Mouse (Mus musculus): ENCODE results near the gene Ahsa2. TPM values are rescaled to one million over a fixed set of nuclear protein-coding genes. Genes with fewer than 3 reads are reported as not detected.
"Not testable (repeated sequence)": the region's sequence is repeated elsewhere in the genome, so short reads cannot be mapped to it uniquely, and the experiment has no call there.

Ahsa2 gene
- 32.3 and 81.8 TPM in 2 replicates for polyA plus RNA-seq (2012; ENCODE audit: insufficient read depth, insufficient read length, missing spikeins)

GRCm38 (mm10) chr11:23497718-23498509 lies at the start of gene Ahsa2:
TSS of gene Ahsa2 (minus strand) at chr11:23498030.
- peak within 1 kb of the TSS; percentile 74 for H3K4me3 ChIP-seq (ENCODE audit: insufficient read depth, low read depth, low read length)
- H3K27ac ChIP-seq (replicated peaks; ENCODE audit: low read depth, low read length), result peak within 1 kb of the TSS; percentile 83
- peaks cover 5% of the 10 kb centered on the region for H3K4me1 ChIP-seq (ENCODE audit: control insufficient read depth, insufficient read depth, insufficient read length, low read length)

GRCm38 (mm10) chr11:23537446-23537845 lies 39.6 kb upstream of the Ahsa2 start:
- no peak overlapping the region for H3K27ac ChIP-seq (replicated peaks; ENCODE audit: low read depth, low read length)
- H3K4me3 ChIP-seq (ENCODE audit: insufficient read depth, low read depth, low read length), result no peak overlapping the region
- H3K4me1 ChIP-seq (ENCODE audit: control insufficient read depth, insufficient read depth, insufficient read length, low read length), result no peaks in the 10 kb centered on the region

GRCm38 (mm10) chr11:23520473-23521205 lies 22.8 kb upstream of the Ahsa2 start, which contains the start of gene 1700093K21Rik:
TSS of gene 1700093K21Rik (minus strand) at chr11:23521155.
- Histone ChIP-seq H3K4me3 (ENCODE audit: insufficient read depth, low read depth, low read length) (no peak within 1 kb of the TSS), H3K27ac (replicated peaks; ENCODE audit: low read depth, low read length) (no peak within 1 kb of the TSS), H3K4me1 (ENCODE audit: control insufficient read depth, insufficient read depth, insufficient read length, low read length) (no peaks in the 10 kb centered on the region)

- Histone ChIP-seq H3K27ac (replicated peaks; ENCODE audit: low read depth, low read length) (no peak overlapping the region), H3K4me3 (ENCODE audit: insufficient read depth, low read depth, low read length) (no peak overlapping the region), H3K4me1 (ENCODE audit: control insufficient read depth, insufficient read depth, insufficient read length, low read length) (no peaks in the 10 kb centered on the region)
Observed at GRCm38 (mm10) chr11:23518981-23519380, 21.2 kb upstream of the Ahsa2 start.

- Histone ChIP-seq H3K27ac (replicated peaks; ENCODE audit: low read depth, low read length) (no peak overlapping the region), H3K4me3 (ENCODE audit: insufficient read depth, low read depth, low read length) (no peak overlapping the region), H3K4me1 (ENCODE audit: control insufficient read depth, insufficient read depth, insufficient read length, low read length) (no peaks in the 10 kb centered on the region)
Observed at GRCm38 (mm10) chr11:23515315-23515714, 17.5 kb upstream of the Ahsa2 start.

GRCm38 (mm10) chr11:23514785-23515184 lies 17.0 kb upstream of the Ahsa2 start:
- H3K4me1 ChIP-seq (ENCODE audit: control insufficient read depth, insufficient read depth, insufficient read length, low read length); H3K4me3 ChIP-seq (ENCODE audit: insufficient read depth, low read depth, low read length); H3K27ac ChIP-seq (replicated peaks; ENCODE audit: low read depth, low read length): not testable (repeated sequence)

GRCm38 (mm10) chr11:23504801-23505200 lies 7.0 kb upstream of the Ahsa2 start:
- H3K4me1 ChIP-seq (ENCODE audit: control insufficient read depth, insufficient read depth, insufficient read length, low read length); H3K27ac ChIP-seq (replicated peaks; ENCODE audit: low read depth, low read length); H3K4me3 ChIP-seq (ENCODE audit: insufficient read depth, low read depth, low read length): not testable (repeated sequence)

GRCm38 (mm10) chr11:23498609-23499008 lies 779 bp upstream of the Ahsa2 start:
- Histone ChIP-seq H3K4me3 (ENCODE audit: insufficient read depth, low read depth, low read length) (peak overlapping the region; percentile 52; the same call in 1 of the 2 replicates), H3K4me1 (ENCODE audit: control insufficient read depth, insufficient read depth, insufficient read length, low read length) (peaks cover 5% of the 10 kb centered on the region), H3K27ac (replicated peaks; ENCODE audit: low read depth, low read length) (no peak overlapping the region)

GRCm38 (mm10) chr11:23497335-23497717 lies 504 bp downstream of the Ahsa2 start:
- Histone ChIP-seq H3K27ac (replicated peaks; ENCODE audit: low read depth, low read length) (peak overlapping the region; percentile 83), H3K4me3 (ENCODE audit: insufficient read depth, low read depth, low read length) (peak overlapping the region; percentile 74), H3K4me1 (ENCODE audit: control insufficient read depth, insufficient read depth, insufficient read length, low read length) (peaks cover 5% of the 10 kb centered on the region)

- Histone ChIP-seq H3K27ac (replicated peaks; ENCODE audit: low read depth, low read length) (no peak overlapping the region), H3K4me1 (ENCODE audit: control insufficient read depth, insufficient read depth, insufficient read length, low read length) (peaks cover 5% of the 10 kb centered on the region), H3K4me3 (ENCODE audit: insufficient read depth, low read depth, low read length) (peak overlapping the region; percentile 74)
Observed at GRCm38 (mm10) chr11:23496661-23497060, 1.2 kb downstream of the Ahsa2 start.

GRCm38 (mm10) chr11:23495231-23495630 lies 2.6 kb downstream of the Ahsa2 start:
- no peak overlapping the region for H3K27ac ChIP-seq (replicated peaks; ENCODE audit: low read depth, low read length)
- H3K4me3 ChIP-seq (ENCODE audit: insufficient read depth, low read depth, low read length), result no peak overlapping the region
- H3K4me1 ChIP-seq (ENCODE audit: control insufficient read depth, insufficient read depth, insufficient read length, low read length), result peaks cover 5% of the 10 kb centered on the region

GRCm38 (mm10) chr11:23492048-23492790 lies 5.6 kb downstream of the Ahsa2 start:
- H3K4me3 ChIP-seq (ENCODE audit: insufficient read depth, low read depth, low read length), result no peak overlapping the region
- peaks cover 5% of the 10 kb centered on the region for H3K4me1 ChIP-seq (ENCODE audit: control insufficient read depth, insufficient read depth, insufficient read length, low read length)
- no peak overlapping the region for H3K27ac ChIP-seq (replicated peaks; ENCODE audit: low read depth, low read length)

GRCm38 (mm10) chr11:23489955-23490354 lies 7.9 kb downstream of the Ahsa2 start:
- Histone ChIP-seq H3K4me3 (ENCODE audit: insufficient read depth, low read depth, low read length) (no peak overlapping the region), H3K27ac (replicated peaks; ENCODE audit: low read depth, low read length) (no peak overlapping the region), H3K4me1 (ENCODE audit: control insufficient read depth, insufficient read depth, insufficient read length, low read length) (no peaks in the 10 kb centered on the region)

- H3K4me1 ChIP-seq (ENCODE audit: control insufficient read depth, insufficient read depth, insufficient read length, low read length); H3K4me3 ChIP-seq (ENCODE audit: insufficient read depth, low read depth, low read length): not testable (repeated sequence)
Observed at GRCm38 (mm10) chr11:23465862-23466261, 32.0 kb downstream of the Ahsa2 start.

More at GRCm38 (mm10) chr11:23465862-23466261, 32.0 kb downstream of the Ahsa2 start:
- not testable (repeated sequence) for H3K27ac ChIP-seq (replicated peaks; ENCODE audit: low read depth, low read length)

Data from brown adipose tissue, adult 24 weeks (tissue).